10 mouse cellular contexts compared by ENCODE assay signal in genomic region chr3:96427311-96427710, GRCm38 (mm10). TPM values are rescaled to one million over a fixed set of nuclear protein-coding genes. Genes with fewer than 3 reads are reported as not detected.
DNase-seq lines count a peak whose midpoint lies in the region; ATAC-seq and TF ChIP-seq lines count a peak whose summit lies in the region.
"Had no signal": no experiment of that assay in that cellular context is flagged by ENCODE, and none has a peak within 500 bp of the region (broad histone marks: within the 10 kb centered on the region; RNA-seq: fewer than 3 reads in every experiment).

No protein-coding gene starts in this region.

- no peak for ATAC-seq in intestine, postnatal 0 days
- ATAC-seq: forebrain, embryonic 15.5 days; midbrain, embryonic 13.5 days had no signal

- H3K4me2 ChIP-seq in intestine, postnatal 0 days (replicated peaks; ENCODE audit: low read depth): peak overlapping the region; percentile 47
- H3K4me2 ChIP-seq: forebrain, embryonic 15.5 days; midbrain, embryonic 13.5 days had no signal

- peaks cover 7% of the 10 kb centered on the region for H3K4me1 ChIP-seq in heart, embryonic 10.5 days
- no peaks in the 10 kb centered on the region for H3K4me1 ChIP-seq in intestine, postnatal 0 days (replicated peaks; ENCODE audit: control insufficient read depth, insufficient read depth, low read length)
- H3K4me1 ChIP-seq: forebrain, embryonic 15.5 days; midbrain, embryonic 13.5 days had no signal

- no peaks in the 10 kb centered on the region for H3K36me3 ChIP-seq in heart, embryonic 10.5 days
- H3K36me3 ChIP-seq in intestine, postnatal 0 days (ENCODE audit: control insufficient read depth, insufficient read depth): no peaks in the 10 kb centered on the region
- H3K36me3 ChIP-seq: forebrain, embryonic 15.5 days; midbrain, embryonic 13.5 days had no signal

- H3K27ac ChIP-seq in heart, embryonic 10.5 days: 0 out of 2 replicates have a peak overlapping the region, but pooled peaks have one; percentile 36
- no peak overlapping the region for H3K27ac ChIP-seq in intestine, postnatal 0 days (ENCODE audit: low read depth, low read length)
- H3K27ac ChIP-seq: forebrain, embryonic 15.5 days; midbrain, embryonic 13.5 days had no signal

- WGBS in heart, embryonic 10.5 days: 6% methylated on average over 4 of the region's 4 CpGs
- WGBS in intestine, postnatal 0 days: 13% methylated on average over 4 of the region's 4 CpGs

- H3K9me3 ChIP-seq in heart, embryonic 10.5 days: no peaks in the 10 kb centered on the region
- no peaks in the 10 kb centered on the region for H3K9me3 ChIP-seq in intestine, postnatal 0 days (ENCODE audit: control insufficient read depth)
- H3K9me3 ChIP-seq: forebrain, embryonic 15.5 days; midbrain, embryonic 13.5 days had no signal

- TF ChIP-seq CTCF in intestine, postnatal 0 days (IDR thresholded peaks at IDR 0.05; ENCODE audit: low read depth): no peak

- intact Hi-C loops in heart, postnatal 36 days (cut with DNase I): loop anchor here (5.0 kb wide), 1 partner anchor 110 kb away; no protein-coding TSS in a partner anchor

- H3K4me3 ChIP-seq in heart, embryonic 10.5 days: peak overlapping the region; percentile 56
- peak overlapping the region; percentile 8; the same call in 1 of the 2 replicates for H3K4me3 ChIP-seq in intestine, postnatal 0 days (ENCODE audit: low read depth, low read length)
- H3K4me3 ChIP-seq: forebrain, embryonic 15.5 days; midbrain, embryonic 13.5 days had no signal

- peaks cover 24% of the 10 kb centered on the region for H3K27me3 ChIP-seq in heart, embryonic 10.5 days (ENCODE audit: insufficient read depth, poor library complexity, severe bottlenecking)
- peaks cover 28% of the 10 kb centered on the region for H3K27me3 ChIP-seq in intestine, postnatal 0 days (replicated peaks; ENCODE audit: control insufficient read depth, insufficient read depth, low read length)

- H3K9ac ChIP-seq in intestine, postnatal 0 days (ENCODE audit: low read depth, low read length): no peak overlapping the region
- H3K9ac ChIP-seq: forebrain, embryonic 15.5 days; midbrain, embryonic 13.5 days had no signal

- DNase-seq in heart, embryonic 10.5 days (ENCODE audit: low spot score): no peak
- DNase-seq in heart, postnatal 36 days: no peak
- peak; percentile 61 for DNase-seq in thymus, postnatal 0 days (ENCODE audit: low spot score)
- DNase-seq in thymus, adult 18-20 months: no peak
- no peak for DNase-seq in retina, embryonic 14.5 days (ENCODE audit: low spot score)
- DNase-seq in lung, postnatal 14 days: no peak
- no peak for DNase-seq in thymus, postnatal 36 days

RNA-seq across cellular contexts. Expression of gene BC107364, which starts 24.8 kb away (rescaled TPM):
- 0.49 TPM in 1 of 2 replicates, not detected in the other for polyA plus RNA-seq in heart, embryonic 10.5 days (2016; fragmentation: Nextera tagmentation; extraction: Ambion mirVana)
- total RNA-seq in heart, postnatal 36 days (2021): not detected
- polyA plus RNA-seq in thymus, postnatal 0 days (2015; fragmentation: Nextera tagmentation; extraction: Ambion mirVana): 0.46 and 0.55 TPM in 2 replicates
- 0.54 and 0.56 TPM in 2 replicates for polyA plus RNA-seq in intestine, postnatal 0 days (2015; fragmentation: Nextera tagmentation; extraction: Ambion mirVana)
- polyA plus RNA-seq: forebrain, embryonic 15.5 days; midbrain, embryonic 13.5 days had no signal
